ENCODE assay signal across 11 mouse cellular contexts in genomic region chr8:119784141-119784574, GRCm38 (mm10). TPM values are rescaled to one million over a fixed set of nuclear protein-coding genes. Genes with fewer than 3 reads are reported as not detected.
A peak's percentile ranks its signal among the peaks of the same experiment; 100 is the strongest.
DNase-seq lines count a peak whose midpoint lies in the region; ATAC-seq and TF ChIP-seq lines count a peak whose summit lies in the region.
"Had no signal": no experiment of that assay in that cellular context is flagged by ENCODE, and none has a peak within 500 bp of the region (broad histone marks: within the 10 kb centered on the region; RNA-seq: fewer than 3 reads in every experiment).

No protein-coding gene starts in this region.

- peaks cover 5% of the 10 kb centered on the region for H3K4me1 ChIP-seq in heart, embryonic 11.5 days (ENCODE audit: control insufficient read depth, insufficient read depth, low read length)
- peaks cover 10% of the 10 kb centered on the region; the same call in 1 of the 2 replicates for H3K4me1 ChIP-seq in stomach, embryonic 16.5 days (ENCODE audit: control insufficient read depth, insufficient read depth, low read length)
- no peaks in the 10 kb centered on the region for H3K4me1 ChIP-seq in stomach, postnatal 0 days (replicated peaks; ENCODE audit: control insufficient read depth, insufficient read depth)

- H3K4me3 ChIP-seq in heart, embryonic 11.5 days (ENCODE audit: low read depth, low read length): no peak overlapping the region
- no peak overlapping the region for H3K4me3 ChIP-seq in stomach, embryonic 16.5 days (replicated peaks; ENCODE audit: low read length)
- no peak overlapping the region for H3K4me3 ChIP-seq in stomach, postnatal 0 days (ENCODE audit: low read depth, low read length)
- H3K4me3 ChIP-seq: forebrain, embryonic 12.5 days; left cerebral cortex, adult 2 months had no signal

- no peak overlapping the region for H3K27ac ChIP-seq in heart, embryonic 11.5 days (ENCODE audit: low read depth, low read length)
- H3K27ac ChIP-seq in stomach, embryonic 16.5 days (ENCODE audit: low read length): no peak overlapping the region; the same call in 1 of the 2 replicates
- H3K27ac ChIP-seq in stomach, postnatal 0 days (replicated peaks): no peak overlapping the region
- H3K27ac ChIP-seq: forebrain, embryonic 12.5 days; left cerebral cortex, adult 2 months had no signal

- H3K9me3 ChIP-seq in heart, embryonic 11.5 days (replicated peaks; ENCODE audit: control insufficient read depth, low read length): no peaks in the 10 kb centered on the region
- no peaks in the 10 kb centered on the region for H3K9me3 ChIP-seq in stomach, embryonic 16.5 days (replicated peaks; ENCODE audit: control insufficient read depth, low read length)
- H3K9me3 ChIP-seq in stomach, postnatal 0 days (ENCODE audit: control insufficient read depth, low read length): no peaks in the 10 kb centered on the region
- H3K9me3 ChIP-seq: forebrain, embryonic 12.5 days had no signal

- ATAC-seq in heart, embryonic 11.5 days (replicated peaks; ENCODE audit: insufficient number of reproducible peaks, low FRiP score, low TSS enrichment): no peak
- ATAC-seq in stomach, embryonic 16.5 days (ENCODE audit: insufficient read depth, low FRiP score): no peak
- ATAC-seq in stomach, postnatal 0 days (ENCODE audit: low FRiP score, low TSS enrichment): no peak

- TF ChIP-seq EP300 in stomach, postnatal 0 days (optimal IDR thresholded peaks at IDR 0.05): no peak

- H3K27me3 ChIP-seq in heart, embryonic 11.5 days (ENCODE audit: control insufficient read depth, insufficient read depth, low read length): peaks cover 7% of the 10 kb centered on the region; the same call in 1 of the 2 replicates
- H3K27me3 ChIP-seq in stomach, embryonic 16.5 days (ENCODE audit: control insufficient read depth, insufficient read depth, low read length): no peaks in the 10 kb centered on the region; the same call in 1 of the 2 replicates
- no peaks in the 10 kb centered on the region for H3K27me3 ChIP-seq in stomach, postnatal 0 days (ENCODE audit: control insufficient read depth, insufficient read depth, low read length)

- no peak for DNase-seq in heart, postnatal 10 days
- no peak for DNase-seq in stomach, postnatal 0 days (ENCODE audit: low spot score)
- peak; percentile 38 for DNase-seq in skeletal muscle tissue, adult 2 months (ENCODE audit: low read depth, low spot score)
- DNase-seq in gastrocnemius, postnatal 10 days: no peak
- no peak for DNase-seq in c-Kit-positive CD71-positive TER-119-positive erythroid progenitor cells, embryonic 14.5 days (ENCODE audit: low spot score)
- DNase-seq in gastrocnemius, postnatal 36 days: no peak
- DNase-seq: cerebellum, postnatal 36 days had no signal

- no peak overlapping the region for H3K4me2 ChIP-seq in heart, embryonic 11.5 days
- H3K4me2 ChIP-seq in stomach, embryonic 16.5 days (ENCODE audit: low read depth, low read length): no peak overlapping the region
- no peak overlapping the region for H3K4me2 ChIP-seq in stomach, postnatal 0 days (replicated peaks; ENCODE audit: low read depth)
- H3K4me2 ChIP-seq: forebrain, embryonic 12.5 days had no signal

- no peak for TF ChIP-seq CTCF in stomach, postnatal 0 days (IDR thresholded peaks at IDR 0.05; ENCODE audit: low read depth)

- intact Hi-C loops in heart, postnatal 10 days (cut with DNase I): loop anchor here (5.0 kb wide), 2 partner anchors 103 to 288 kb away; no protein-coding TSS in a partner anchor
- intact Hi-C loops in gastrocnemius, postnatal 36 days (cut with DNase I): loop anchor here (5.0 kb wide), 1 partner anchor 288 kb away; no protein-coding TSS in a partner anchor

- no peaks in the 10 kb centered on the region for H3K36me3 ChIP-seq in heart, embryonic 11.5 days (ENCODE audit: control insufficient read depth, insufficient read depth, low read length)
- no peaks in the 10 kb centered on the region for H3K36me3 ChIP-seq in stomach, embryonic 16.5 days (ENCODE audit: control insufficient read depth, insufficient read depth, low read length)
- no peaks in the 10 kb centered on the region for H3K36me3 ChIP-seq in stomach, postnatal 0 days (ENCODE audit: control insufficient read depth, insufficient read depth, low read length)
- H3K36me3 ChIP-seq: forebrain, embryonic 12.5 days had no signal

- 36% methylated on average over 9 of the region's 9 CpGs for WGBS in heart, embryonic 11.5 days (ENCODE audit: insufficient replicate concordance)
- 54% methylated on average over 9 of the region's 9 CpGs for WGBS in stomach, embryonic 16.5 days
- 62% methylated on average over 9 of the region's 9 CpGs for WGBS in stomach, postnatal 0 days

- 0 out of 2 replicates have a peak overlapping the region, but pooled peaks have one; percentile 34 for H3K9ac ChIP-seq in heart, embryonic 11.5 days (ENCODE audit: low read depth, low read length)
- peak overlapping the region; percentile 31 for H3K9ac ChIP-seq in stomach, embryonic 16.5 days (ENCODE audit: low read length)
- no peak overlapping the region for H3K9ac ChIP-seq in stomach, postnatal 0 days (ENCODE audit: low read length)
- H3K9ac ChIP-seq: forebrain, embryonic 12.5 days had no signal

RNA-seq across cellular contexts. Expression of gene Tldc1, which starts 5.9 kb away (rescaled TPM):
- polyA plus RNA-seq in heart, embryonic 11.5 days (2014; fragmentation: Nextera tagmentation; extraction: Ambion mirVana): 10.2 and 12.9 TPM in 2 replicates
- 10 to 100 TPM; 11.4 to 11.5 TPM for total RNA-seq in heart, postnatal 10 days (2021)
- polyA plus RNA-seq in stomach, embryonic 16.5 days (2015; fragmentation: Nextera tagmentation; extraction: Ambion mirVana): 14.5 and 16.5 TPM in 2 replicates
- polyA plus RNA-seq in stomach, postnatal 0 days (2015; fragmentation: Nextera tagmentation; extraction: Ambion mirVana): 9.1 and 10.7 TPM in 2 replicates
- 1 to 10 TPM; 4.7 to 5.2 TPM for total RNA-seq in gastrocnemius, postnatal 10 days (2021)
- 1 to 10 TPM; 3.7 to 4.9 TPM for total RNA-seq in gastrocnemius, postnatal 36 days (2021)

RNA-seq across cellular contexts. Expression of gene Cotl1, which starts 56.2 kb away (rescaled TPM):
- polyA plus RNA-seq in heart, embryonic 11.5 days (2014; fragmentation: Nextera tagmentation; extraction: Ambion mirVana): 110 and 142 TPM in 2 replicates
- total RNA-seq in heart, postnatal 10 days (2021): 10 to 100 TPM; 39.4 to 44.2 TPM
- 144 and 177 TPM in 2 replicates for polyA plus RNA-seq in stomach, embryonic 16.5 days (2015; fragmentation: Nextera tagmentation; extraction: Ambion mirVana)
- 100 and 106 TPM in 2 replicates for polyA plus RNA-seq in stomach, postnatal 0 days (2015; fragmentation: Nextera tagmentation; extraction: Ambion mirVana)
- total RNA-seq in gastrocnemius, postnatal 10 days (2021): 10 to 100 TPM; 38.3 to 41.8 TPM
- 1 to 10 TPM; 4.8 to 6.6 TPM for total RNA-seq in gastrocnemius, postnatal 36 days (2021)

Comparison
In these comparisons a context has a peak if more than half of its experiments do, and no peak if none do; other contexts are left out.
1. RNA of gene Cotl1, which starts 56.2 kb away (total RNA-seq): 39.4 to 44.2 TPM in heart, postnatal 10 days and 38.3 to 41.8 TPM in gastrocnemius, postnatal 10 days; 4.8 to 6.6 TPM in gastrocnemius, postnatal 36 days; every median in the first group is over 4 times any median in the second.